Mouse (Mus musculus) kidney, adult 18-20 months (tissue): ENCODE measurements around the gene Bcas2.

Experiments used
- DNase-seq: peaks from one replicate; pipeline ENCODE4 v3.0.0; 2021

Bcas2 gene

DNA sequence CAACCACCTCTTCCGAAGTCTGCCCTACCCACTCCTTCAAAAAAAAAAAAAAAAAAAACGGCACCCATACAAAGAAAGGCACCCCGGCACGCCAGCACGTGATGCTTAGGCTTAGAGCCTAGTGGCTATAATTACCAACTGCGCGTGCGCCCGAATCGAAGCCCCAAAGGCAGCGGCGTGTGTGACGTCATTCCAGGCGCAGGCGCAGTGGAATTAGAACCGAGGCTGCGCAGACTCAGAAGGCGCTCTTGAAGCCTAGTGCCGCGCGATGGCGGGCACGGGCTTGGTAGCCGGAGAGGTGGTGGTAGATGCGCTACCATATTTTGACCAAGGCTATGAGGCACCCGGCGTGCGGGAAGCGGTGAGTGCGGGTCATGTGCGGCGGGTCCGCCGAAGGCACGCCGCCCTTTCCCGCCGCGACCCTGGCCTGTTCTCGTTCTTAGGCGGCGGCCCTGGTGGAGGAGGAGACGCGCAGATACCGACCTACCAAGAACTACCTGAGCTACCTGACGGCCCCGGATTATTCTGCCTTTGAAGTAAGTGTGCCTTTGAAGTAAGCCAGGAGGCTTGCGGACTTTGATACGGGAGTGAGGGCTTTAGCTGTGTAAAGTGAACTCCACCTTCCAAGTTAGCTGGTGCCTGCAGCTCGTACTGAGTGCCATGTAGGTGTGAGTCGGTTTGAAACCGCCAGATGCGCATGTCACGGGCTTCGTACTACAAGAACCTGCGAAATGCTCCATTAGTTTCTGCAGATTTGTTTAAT, at the start of gene Bcas2:
Bcas2 (plus strand) TSS at position 151 of the 763 bp plus-strand sequence.
- peak; percentile 99 for DNase-seq

DNA sequence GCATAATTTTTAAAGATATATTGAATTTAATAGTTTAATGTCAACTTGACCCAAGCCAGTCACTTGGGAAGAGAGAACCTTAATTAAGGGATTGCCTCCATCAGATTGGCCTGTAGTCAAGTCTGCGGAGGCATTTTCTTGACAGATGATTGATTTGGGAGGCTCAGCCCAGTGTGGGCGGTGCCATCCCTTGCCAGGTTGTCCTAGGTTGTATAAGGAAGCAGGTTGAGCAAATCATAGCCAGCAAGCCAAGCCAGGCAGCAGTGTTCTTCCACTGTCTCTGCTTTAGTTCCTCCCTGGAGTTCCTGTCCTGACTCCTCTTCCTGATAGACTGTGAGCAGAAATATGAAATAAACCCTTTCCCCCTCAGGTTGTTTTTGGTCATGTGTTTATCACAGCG, 47.8 kb upstream of the Bcas2 start:
- DNase-seq = no peak

GRCm38 (mm10) chr3:103126138-103126537, 45.3 kb upstream of the Bcas2 start:
- DNase-seq = no peak

GRCm38 (mm10) chr3:103127177-103127576, 44.3 kb upstream of the Bcas2 start:
- DNase-seq = no peak

DNA sequence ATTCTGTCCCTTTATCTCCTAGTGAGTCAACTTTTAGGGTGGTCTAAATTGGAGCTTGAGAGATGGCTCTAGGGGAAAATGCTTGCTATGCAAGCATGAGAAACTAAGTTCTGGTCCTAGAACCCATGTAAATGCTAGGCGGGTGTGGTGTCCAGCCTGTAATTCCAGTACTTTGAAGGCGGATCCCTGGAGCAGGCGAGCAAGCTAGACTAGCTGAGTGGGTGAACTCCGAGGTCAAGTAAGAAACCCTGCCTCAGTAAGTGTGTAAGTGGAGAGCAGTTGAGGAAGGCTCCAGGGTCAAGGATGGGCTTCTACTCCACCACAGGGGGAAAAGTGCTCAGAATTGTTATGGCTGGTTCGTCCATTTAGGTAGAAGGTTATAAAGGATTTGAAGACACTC, 43.7 kb upstream of the Bcas2 start:
- DNase-seq = no peak

- DNase-seq = no peak
Observed at GRCm38 (mm10) chr3:103128251-103128650, 43.2 kb upstream of the Bcas2 start.

- DNase-seq = no peak
Observed at GRCm38 (mm10) chr3:103129367-103130159, 41.9 kb upstream of the Bcas2 start.

DNA sequence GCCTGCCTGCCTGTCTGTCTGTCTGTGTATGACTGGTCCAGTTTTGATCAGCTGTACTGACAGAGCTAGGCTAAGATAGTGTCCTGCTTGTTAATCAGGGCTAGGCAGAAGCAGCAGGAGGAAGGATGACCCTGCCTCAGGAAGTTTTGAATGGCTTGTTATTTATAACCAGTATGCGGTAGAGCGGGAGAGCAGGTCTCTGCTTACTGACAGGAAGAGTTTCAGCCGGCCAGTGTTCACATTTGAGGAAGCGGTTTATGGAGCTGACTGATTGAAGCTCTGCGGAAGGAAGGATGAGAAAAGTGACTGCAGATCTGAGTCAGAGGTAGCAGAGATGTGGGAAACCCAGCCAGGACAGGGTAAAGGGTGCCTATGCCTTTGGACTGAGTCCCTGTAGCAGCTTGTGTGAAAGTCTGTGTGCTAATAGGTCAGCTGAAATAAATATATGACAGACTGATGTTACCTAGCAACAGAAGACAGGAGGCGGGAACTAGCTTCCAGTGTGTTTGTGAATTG, 41.2 kb upstream of the Bcas2 start:
- peak; percentile 14 for DNase-seq

DNA sequence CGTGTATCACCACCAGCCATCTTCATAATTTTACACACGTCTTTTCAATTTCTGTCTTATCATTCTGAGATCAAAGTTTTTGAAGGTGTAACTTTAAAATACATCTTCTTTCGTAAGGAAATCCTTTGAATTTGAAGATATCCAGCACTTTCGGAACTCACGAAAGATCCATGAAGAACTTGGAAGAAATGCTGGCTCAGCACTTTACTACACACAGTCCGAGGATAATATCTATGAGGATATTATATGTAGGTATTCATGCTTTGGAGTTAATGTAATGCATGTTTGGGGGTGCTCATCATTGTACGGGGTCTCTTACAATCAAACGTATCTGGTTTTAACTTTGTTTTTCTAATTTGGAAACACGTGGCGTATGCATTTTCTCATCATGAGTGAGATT, 38.4 kb upstream of the Bcas2 start:
- no peak for DNase-seq

DNA sequence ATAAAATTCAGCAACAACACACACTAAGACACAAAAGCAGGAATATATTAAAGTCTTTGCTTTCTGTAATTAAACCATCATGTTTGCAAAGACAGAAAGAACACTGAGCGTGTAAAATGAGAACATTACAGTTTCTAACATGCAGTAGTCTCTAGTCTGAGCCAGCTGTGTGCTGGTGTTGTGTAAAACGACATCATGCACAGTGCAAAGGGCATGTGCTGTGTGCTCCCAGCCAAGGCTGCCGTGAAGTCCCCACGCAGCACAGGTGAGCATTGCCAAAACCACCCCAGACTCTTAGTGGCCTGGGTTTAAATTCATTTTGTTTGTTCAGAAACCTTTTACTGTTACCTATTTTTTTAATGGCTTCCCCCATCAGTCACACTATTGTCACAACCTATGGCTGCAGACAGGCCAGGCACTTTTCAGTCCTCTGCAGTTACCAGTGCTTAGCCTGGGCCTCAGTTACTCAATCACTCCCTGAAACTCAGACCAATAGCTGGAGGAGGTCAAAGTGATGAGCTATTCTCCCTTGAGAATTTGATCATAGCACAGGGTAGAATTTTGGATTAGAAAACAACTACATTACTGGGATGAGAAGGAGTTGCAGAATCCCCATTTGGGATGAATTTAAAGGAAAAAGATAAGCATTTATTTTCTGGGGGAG, 34.9 kb upstream of the Bcas2 start:
- no peak for DNase-seq

DNA sequence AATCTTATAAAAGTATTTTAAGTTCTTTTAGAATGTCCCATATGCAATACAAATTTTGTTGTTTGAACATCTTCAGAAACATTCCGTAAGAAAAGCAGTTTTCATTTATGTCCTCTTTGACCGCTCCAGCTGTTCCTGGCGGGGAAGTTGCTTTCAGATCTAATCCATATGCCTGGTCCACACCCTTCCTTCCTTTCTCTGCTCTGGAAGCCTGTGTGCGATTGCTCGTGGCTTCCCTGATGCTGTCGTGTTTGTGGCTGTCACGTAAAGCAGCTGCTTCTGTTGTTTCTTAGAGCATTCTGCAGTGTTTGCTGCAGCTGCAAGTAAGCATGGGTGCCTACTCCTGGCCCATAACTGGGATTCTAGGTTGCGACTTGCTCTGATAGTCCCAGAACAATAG, 32.4 kb upstream of the Bcas2 start:
- DNase-seq = peak; percentile 8

- peak; percentile 22 for DNase-seq
Observed at GRCm38 (mm10) chr3:103140095-103140838, 31.2 kb upstream of the Bcas2 start.

DNA sequence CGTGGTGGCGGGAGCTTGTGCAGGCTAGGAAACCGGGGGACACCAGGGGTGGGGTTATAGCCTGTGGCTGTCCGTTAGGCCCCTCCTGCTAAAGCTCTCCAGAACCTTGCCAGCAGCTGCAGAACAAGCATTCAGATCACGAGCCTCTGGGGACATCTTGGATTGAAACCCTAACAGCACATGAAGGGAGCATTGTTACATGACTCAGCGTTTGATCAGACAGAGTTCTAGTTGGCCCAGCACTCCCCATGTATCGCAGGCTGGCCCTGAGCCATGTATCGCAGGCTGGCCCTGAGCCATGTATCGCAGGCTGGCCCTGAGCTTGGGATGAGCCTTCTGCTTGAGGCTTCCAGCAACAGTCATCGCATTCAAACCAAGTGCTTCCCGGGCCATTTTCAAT, 30.2 kb upstream of the Bcas2 start:
- DNase-seq = no peak

- no peak for DNase-seq
Observed at GRCm38 (mm10) chr3:103142366-103142765, 29.1 kb upstream of the Bcas2 start.

- DNase-seq = no peak
Observed at GRCm38 (mm10) chr3:103145336-103145735, 26.1 kb upstream of the Bcas2 start.

- DNase-seq = no peak
Observed at GRCm38 (mm10) chr3:103145791-103146190, 25.7 kb upstream of the Bcas2 start.

DNA sequence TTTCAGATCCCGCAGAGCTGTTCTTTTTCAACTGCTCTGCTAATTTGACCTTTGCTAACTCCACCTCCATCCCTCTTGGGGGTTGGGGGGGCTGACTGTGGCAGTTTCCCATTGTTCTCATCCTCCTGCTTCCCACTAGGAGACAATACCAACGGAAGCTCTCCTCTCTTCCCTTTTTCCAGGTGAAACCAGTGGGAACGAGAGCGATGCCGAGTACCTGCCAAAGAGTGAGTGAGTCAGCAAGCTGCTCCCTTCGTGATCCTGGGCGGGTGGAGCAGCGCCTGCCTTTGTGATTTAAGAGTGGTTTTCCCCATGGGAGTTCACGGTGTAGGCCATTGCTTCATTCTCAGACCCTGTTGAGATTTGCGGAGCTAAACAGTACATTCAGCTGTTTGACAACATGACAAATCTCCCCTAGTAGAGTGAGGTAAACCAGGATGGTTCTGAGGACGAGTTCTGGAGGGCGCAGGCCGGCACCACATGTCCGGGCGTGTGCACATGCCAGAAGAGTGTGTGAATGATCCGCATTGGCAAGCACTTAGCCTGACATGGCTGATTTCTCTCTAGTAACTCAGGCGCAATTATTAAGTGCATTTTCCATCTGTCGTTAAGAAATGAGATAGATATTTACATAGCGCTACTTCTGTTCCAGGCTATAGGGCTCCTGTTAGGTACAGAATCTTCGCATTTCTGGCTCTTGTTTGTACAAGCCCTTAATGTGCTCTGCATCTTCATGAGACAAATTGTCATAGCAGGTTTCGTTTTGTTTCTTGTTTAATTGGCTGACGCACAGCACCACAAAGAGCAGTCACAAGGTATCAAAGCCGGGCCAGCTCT, 24.9 kb upstream of the Bcas2 start:
- DNase-seq = no peak

- no peak for DNase-seq
Observed at GRCm38 (mm10) chr3:103147775-103148174, 23.7 kb upstream of the Bcas2 start.

GRCm38 (mm10) chr3:103148941-103149340, 22.5 kb upstream of the Bcas2 start:
- no peak for DNase-seq

DNA sequence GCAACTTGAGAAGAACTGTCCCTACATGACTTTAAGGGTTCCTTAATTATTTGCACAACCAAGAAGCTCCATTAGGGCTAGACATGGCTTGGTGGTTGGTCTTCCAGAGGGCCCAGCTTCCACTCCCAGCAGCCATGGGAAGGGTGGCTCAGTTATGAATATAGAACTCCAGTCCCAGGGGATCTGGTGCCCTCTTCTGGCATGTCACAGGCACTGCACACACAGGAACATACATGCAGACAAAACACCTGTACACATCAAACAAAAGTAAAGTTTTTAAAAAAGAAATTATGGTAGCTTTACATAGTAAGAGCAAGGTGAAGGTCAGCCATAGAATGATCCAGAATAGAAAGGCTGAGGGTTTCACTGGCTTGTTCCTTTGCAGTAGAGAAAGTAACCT, 17.7 kb upstream of the Bcas2 start:
- no peak for DNase-seq

- DNase-seq = no peak
Observed at GRCm38 (mm10) chr3:103159232-103159900, 12.1 kb upstream of the Bcas2 start.
